Mouse (Mus musculus): ENCODE data around the gene Sfpq. TPM values are rescaled to one million over a fixed set of nuclear protein-coding genes. Genes with fewer than 3 reads are reported as not detected.
A peak's percentile ranks its signal among the peaks of the same experiment; 100 is the strongest.

Sfpq gene
- polyA plus RNA-seq, 1 experiment: 307 TPM

DNA sequence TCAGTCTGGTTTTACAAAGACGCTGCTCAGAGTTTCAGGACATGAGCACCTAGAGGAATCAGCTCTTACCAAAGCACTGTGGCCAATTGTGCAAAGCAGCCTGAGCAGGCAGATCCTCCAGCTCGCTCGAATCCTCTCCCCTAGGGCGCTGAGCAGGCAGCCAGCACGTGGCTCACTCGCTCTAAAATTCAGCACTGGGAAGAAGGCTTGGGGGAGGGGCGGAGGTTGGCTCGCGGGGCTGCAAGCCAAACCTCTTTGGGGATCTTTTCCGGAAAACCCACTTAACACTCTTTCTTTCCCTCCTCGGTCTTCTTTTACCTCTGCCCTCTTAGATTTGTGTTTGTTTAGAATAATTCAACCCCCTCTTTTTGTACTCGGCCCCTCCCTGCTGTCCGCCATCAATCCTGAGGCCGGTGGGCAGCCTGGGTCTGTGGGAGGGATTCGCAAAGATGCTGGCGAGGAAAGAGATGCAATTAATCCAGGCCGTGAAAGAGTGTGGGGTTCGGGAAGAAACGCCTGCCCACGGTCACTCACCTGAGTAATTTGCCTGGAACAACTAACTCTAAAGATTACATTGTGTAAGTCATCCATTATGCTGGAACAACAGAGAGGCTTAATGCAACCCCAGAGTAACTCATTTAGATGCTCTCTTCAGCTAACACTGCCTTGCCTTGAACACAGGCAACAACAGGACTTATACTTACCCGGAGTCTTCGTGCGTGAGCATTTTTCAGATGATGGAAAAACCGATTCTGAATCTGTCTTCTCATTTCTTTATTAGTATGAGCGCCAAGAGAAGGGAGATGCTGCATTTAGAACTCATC lies 15.8 kb upstream of the Sfpq start:
- peak; percentile 92 for DNase-seq (ENCODE audit: low read depth)
- TF ChIP-seq CTCF (IDR thresholded peaks at IDR 0.05; ENCODE audit: borderline replicate concordance, extremely low read depth, insufficient read depth, insufficient read length): no peak
- TF ChIP-seq POLR2A (IDR thresholded peaks at IDR 0.05; ENCODE audit: borderline replicate concordance, extremely low read depth, insufficient read depth, insufficient read length, poor library complexity, severe bottlenecking): no peak

- peak; percentile 84 for TF ChIP-seq CTCF (IDR thresholded peaks at IDR 0.05; ENCODE audit: borderline replicate concordance, extremely low read depth, insufficient read depth, insufficient read length)
- peak; percentile 92 for DNase-seq (ENCODE audit: low read depth)
These were observed 5.7 kb upstream of the Sfpq start for GRCm38 (mm10) chr4:127015294-127015993.

- TF ChIP-seq POLR2A (IDR thresholded peaks at IDR 0.05; ENCODE audit: borderline replicate concordance, extremely low read depth, insufficient read depth, insufficient read length, poor library complexity, severe bottlenecking): no peak
- no peak for TF ChIP-seq CTCF (IDR thresholded peaks at IDR 0.05; ENCODE audit: borderline replicate concordance, extremely low read depth, insufficient read depth, insufficient read length)
- no peak for DNase-seq (ENCODE audit: low read depth)
These were observed 4.8 kb upstream of the Sfpq start for GRCm38 (mm10) chr4:127016366-127016765.

DNA sequence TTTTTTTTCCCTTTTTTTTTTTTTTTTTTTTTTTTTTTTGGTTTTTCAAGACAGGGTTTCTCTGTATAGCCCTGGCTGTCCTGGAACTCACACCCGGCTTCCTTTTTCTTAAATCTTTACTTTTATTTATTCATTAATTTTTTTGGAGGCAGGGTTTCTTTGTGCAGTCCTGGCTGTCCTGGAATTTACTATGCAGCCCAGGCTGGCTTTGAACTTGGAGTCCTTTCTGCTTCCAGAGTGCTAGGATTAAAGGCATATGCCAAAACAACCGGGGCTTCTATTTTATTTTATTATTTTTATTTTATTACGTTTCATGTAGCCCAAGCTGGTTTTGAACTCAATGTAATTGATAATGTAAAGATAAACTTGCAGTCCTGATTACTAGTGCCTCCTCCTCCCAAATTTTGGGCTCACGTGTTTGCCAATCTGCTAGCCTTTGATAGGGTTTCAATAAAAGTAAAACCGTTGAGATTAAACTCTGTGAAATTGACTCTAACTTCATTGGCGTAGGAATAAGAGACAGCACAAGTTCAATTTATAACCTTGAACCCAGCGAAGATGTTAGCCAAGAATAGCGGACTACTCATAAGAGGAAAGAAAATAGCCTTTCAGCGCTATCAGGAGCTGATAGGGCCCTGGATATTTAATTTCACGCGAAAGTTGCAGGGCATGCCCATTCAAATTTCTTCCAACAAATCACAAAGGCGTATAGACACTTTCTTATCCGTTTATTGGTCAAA lies 543 bp upstream of the Sfpq start:
- TF ChIP-seq POLR2A (IDR thresholded peaks at IDR 0.05; ENCODE audit: borderline replicate concordance, extremely low read depth, insufficient read depth, insufficient read length, poor library complexity, severe bottlenecking) (no peak), CTCF (IDR thresholded peaks at IDR 0.05; ENCODE audit: borderline replicate concordance, extremely low read depth, insufficient read depth, insufficient read length) (no peak)
- DNase-seq (ENCODE audit: low read depth): no peak

- TF ChIP-seq POLR2A (IDR thresholded peaks at IDR 0.05; ENCODE audit: borderline replicate concordance, extremely low read depth, insufficient read depth, insufficient read length, poor library complexity, severe bottlenecking) (no peak), CTCF (IDR thresholded peaks at IDR 0.05; ENCODE audit: borderline replicate concordance, extremely low read depth, insufficient read depth, insufficient read length) (peak; percentile 48; the same call in 1 of the 2 replicates)
- peak; percentile 96 for DNase-seq (ENCODE audit: low read depth)
These were observed 984 bp downstream of the Sfpq start for GRCm38 (mm10) chr4:127021989-127022626.

DNA sequence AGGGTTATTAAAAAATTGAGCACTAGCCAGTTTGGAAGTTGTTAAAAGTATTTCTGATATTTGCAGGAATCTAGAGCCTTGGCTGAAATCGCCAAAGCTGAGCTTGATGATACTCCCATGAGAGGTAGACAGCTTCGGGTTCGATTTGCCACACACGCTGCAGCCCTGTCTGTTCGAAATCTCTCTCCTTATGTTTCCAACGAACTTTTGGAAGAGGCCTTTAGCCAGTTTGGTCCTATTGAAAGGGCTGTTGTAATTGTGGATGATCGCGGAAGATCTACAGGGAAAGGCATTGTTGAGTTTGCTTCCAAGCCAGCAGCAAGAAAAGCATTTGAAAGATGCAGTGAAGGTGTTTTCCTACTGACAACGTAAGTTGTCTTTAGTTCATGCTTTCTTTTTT lies 2.1 kb downstream of the Sfpq start:
- TF ChIP-seq CTCF (IDR thresholded peaks at IDR 0.05; ENCODE audit: borderline replicate concordance, extremely low read depth, insufficient read depth, insufficient read length) (no peak), POLR2A (IDR thresholded peaks at IDR 0.05; ENCODE audit: borderline replicate concordance, extremely low read depth, insufficient read depth, insufficient read length, poor library complexity, severe bottlenecking) (no peak)
- DNase-seq (ENCODE audit: low read depth): no peak

DNA sequence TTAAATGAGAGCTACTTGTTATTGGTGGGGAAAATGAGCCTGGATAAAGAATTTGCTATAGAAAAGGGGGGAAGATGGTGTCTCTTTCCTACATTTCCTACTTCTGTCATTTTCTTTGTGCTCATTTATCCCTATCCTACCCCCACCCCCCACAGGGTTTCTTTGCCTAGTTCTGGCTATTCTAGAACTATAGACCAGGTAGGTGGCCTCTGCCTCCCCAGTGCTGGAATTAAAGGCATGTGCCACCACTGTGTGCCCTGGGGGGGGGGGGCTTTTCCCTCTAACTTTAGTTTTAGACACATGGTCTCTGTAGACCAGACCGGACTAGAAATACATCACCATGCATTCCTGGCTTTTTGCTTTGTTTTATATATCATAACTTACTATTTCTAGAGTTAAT lies 3.1 kb downstream of the Sfpq start:
- no peak for TF ChIP-seq CTCF (IDR thresholded peaks at IDR 0.05; ENCODE audit: borderline replicate concordance, extremely low read depth, insufficient read depth, insufficient read length)
- TF ChIP-seq POLR2A (IDR thresholded peaks at IDR 0.05; ENCODE audit: borderline replicate concordance, extremely low read depth, insufficient read depth, insufficient read length, poor library complexity, severe bottlenecking): no peak
- DNase-seq (ENCODE audit: low read depth): no peak

DNA sequence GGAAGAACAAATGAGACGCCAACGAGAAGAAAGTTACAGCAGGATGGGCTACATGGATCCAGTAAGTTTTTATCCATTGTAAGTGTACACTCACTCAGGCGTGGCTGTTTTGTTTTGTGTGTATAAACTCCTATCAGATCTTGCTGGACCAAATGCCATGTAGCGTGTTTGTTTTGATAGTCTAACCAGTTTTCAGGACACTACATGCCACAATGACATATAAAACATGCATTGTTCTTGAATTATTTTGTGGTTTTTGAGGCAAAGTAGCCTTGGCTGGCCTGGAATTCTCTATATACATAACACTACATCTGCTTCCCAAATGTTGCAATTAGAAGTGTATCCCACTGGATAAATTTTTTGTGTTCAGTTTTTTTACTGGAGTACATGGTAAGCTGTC lies 5.7 kb downstream of the Sfpq start:
- TF ChIP-seq POLR2A (IDR thresholded peaks at IDR 0.05; ENCODE audit: borderline replicate concordance, extremely low read depth, insufficient read depth, insufficient read length, poor library complexity, severe bottlenecking): no peak
- no peak for TF ChIP-seq CTCF (IDR thresholded peaks at IDR 0.05; ENCODE audit: borderline replicate concordance, extremely low read depth, insufficient read depth, insufficient read length)
- no peak for DNase-seq (ENCODE audit: low read depth)

DNA sequence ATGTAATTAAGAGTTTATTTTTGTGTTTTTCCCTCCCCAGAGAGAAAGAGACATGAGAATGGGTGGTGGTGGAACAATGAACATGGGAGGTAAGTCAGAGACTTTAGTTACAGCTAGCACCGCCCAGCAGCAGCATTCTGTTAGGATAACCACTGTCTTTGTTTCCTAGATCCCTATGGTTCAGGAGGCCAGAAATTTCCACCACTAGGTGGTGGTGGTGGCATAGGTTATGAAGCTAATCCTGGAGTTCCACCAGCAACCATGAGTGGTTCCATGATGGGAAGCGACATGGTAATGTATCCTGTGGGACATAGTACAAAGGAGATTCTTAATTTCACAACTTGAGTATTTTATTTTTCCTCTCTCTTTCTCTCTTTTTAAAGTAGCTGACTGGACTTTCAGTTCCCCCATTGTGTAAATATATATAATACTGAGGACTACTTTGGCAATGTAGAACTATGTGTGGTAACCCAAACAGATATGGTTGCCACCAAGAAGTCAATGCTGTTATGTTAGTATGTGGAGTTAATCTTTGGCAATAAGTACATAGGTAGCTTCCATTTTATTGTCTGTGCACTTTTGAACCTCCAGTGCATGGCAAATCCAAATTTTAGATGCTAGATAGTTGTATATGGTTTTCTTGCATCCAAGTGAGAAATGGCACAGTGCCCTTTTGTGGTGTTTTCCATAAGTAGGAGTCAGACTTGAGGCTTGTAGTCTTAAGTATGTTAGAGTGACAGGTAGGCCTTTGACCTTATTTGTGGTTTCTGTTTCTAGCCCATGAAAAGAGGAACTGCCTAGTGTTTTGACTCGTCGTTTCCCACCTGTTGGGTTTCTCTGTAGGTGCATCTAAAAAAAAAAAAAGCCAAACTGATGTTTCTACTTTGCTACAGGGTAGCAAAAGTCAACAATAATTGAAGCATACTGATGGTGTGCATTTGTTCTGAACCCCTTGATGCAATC lies 6.4 kb downstream of the Sfpq start:
- peak; percentile 51; the same call in 1 of the 2 replicates for TF ChIP-seq CTCF (IDR thresholded peaks at IDR 0.05; ENCODE audit: borderline replicate concordance, extremely low read depth, insufficient read depth, insufficient read length)
- no peak for TF ChIP-seq POLR2A (IDR thresholded peaks at IDR 0.05; ENCODE audit: borderline replicate concordance, extremely low read depth, insufficient read depth, insufficient read length, poor library complexity, severe bottlenecking)
- peak; percentile 67 for DNase-seq (ENCODE audit: low read depth)

DNA sequence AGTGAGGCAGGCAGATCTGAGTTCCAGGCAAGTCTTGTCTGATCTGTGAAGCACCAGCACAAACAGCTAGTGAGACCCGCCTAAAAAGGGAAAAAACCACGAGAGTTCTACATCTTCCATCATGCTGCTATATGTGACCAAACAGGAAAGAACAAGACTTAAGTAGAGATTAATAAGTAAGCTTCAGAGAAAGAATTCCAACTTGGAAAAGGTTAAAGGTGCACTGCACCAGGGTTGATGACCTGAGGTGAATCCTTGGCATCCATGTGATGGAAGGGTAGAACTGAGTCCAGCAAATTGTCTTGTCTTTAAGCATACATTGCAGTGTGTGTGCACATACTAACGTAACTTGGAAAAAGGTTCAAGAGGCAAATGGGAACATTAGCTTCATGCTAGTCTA lies 16.0 kb downstream of the Sfpq start:
- TF ChIP-seq CTCF (IDR thresholded peaks at IDR 0.05; ENCODE audit: borderline replicate concordance, extremely low read depth, insufficient read depth, insufficient read length) (no peak), POLR2A (IDR thresholded peaks at IDR 0.05; ENCODE audit: borderline replicate concordance, extremely low read depth, insufficient read depth, insufficient read length, poor library complexity, severe bottlenecking) (no peak)
- no peak for DNase-seq (ENCODE audit: low read depth)
